Mouse (Mus musculus) testis, postnatal 14 days (tissue): ENCODE data around the gene Gm20696.

Experiments used
- DNase-seq: peaks from one replicate; pipeline ENCODE4 v3.0.0; 2021; ENCODE audit warnings: low spot score

Gm20696 gene

DNA sequence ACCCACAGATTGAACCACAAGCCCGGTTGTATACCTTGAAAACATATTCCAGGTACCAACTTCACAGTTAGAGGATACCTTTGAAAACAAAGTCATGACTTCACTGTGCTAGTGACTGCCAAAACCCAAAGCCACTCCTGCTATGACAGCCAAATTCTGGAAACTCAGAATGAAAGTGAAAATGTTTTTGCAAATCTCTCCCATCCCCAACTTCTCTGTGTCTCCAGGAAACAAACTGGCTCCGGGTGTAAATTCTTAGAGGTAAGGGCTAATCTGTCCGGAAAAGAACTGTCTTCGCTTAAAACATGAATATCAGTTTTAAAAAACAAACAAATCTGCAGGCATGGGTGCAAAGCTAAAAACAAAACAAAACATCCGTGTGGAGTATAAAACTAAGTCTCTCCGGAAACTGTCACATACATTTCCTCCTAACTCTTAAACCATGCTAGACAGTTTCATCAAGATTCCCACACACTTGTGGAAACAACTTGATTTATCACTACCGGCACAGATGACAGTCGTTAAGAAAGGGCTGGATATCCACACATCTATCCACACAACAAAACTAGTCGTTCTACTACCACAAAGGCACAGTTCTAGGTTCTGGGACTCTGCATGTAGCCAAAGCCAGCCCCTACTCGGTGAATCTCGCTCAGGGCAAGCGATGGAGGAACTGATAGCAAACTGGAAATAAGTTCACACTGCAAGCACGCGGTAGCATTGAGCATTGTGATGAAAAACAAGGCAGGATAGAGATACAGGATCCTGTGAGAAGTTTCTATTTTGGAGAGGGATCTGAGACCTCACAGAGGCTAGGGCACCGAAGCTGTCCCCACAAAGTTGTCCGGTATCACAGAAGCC lies 910 bp downstream of the Gm20696 start:
- no peak for DNase-seq

DNA sequence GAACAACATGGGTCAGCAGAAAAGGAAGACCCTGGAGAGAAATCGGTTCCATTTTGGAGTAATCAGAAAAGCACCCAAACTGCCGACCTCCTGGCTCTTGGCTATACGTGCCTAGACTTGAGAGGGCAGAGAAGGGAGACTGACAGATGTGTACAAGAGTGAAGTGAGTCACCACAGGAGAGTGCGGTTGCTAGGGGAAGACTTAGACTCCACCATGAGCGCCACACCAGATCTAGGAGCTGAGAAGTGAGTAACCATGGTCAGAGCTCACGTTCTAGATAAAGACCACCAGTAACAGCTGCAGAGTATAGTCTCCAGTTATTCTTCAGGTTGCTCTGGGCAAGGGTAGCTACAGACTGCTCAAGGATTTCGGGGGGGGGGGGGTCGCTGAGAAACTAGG lies 3.4 kb downstream of the Gm20696 start:
- DNase-seq: no peak

DNA sequence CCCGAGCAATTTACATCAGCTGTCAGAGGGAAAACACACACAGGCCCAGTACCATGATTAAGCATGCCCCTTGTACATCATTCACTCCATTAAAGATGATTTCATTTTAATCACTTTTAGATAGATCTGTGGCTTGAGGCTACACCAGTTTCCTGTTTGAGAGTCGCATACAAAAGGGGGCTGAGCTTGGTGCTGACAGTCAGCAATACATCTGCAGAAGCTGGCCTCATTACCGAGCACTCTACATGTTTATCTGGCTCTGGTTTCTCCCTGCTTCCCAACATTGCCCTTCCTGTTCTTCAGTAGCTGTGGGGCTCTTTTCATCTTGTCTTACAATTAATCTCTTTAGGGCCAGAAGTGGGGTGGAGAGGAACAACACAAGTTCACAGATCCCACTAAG lies 6.2 kb downstream of the Gm20696 start:
- DNase-seq: no peak

DNA sequence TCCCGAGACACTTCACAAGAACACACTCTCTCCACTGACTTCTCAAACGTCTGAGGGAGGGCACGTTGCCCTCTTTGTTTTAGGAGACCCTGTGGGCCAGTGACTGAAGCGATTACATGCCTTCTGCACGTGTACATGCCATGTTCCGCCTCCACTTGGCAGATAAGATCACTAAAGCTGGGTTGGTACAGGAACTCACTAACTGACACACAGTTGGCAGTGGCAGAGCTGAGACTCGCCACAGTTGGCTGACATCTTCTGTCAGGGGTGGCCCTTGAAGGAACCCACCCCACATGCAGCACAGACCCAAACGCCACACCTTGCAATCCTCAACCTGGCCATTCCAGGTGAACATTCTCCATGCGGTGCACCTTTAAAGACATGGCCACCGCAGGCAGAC lies 8.0 kb downstream of the Gm20696 start:
- no peak for DNase-seq

DNA sequence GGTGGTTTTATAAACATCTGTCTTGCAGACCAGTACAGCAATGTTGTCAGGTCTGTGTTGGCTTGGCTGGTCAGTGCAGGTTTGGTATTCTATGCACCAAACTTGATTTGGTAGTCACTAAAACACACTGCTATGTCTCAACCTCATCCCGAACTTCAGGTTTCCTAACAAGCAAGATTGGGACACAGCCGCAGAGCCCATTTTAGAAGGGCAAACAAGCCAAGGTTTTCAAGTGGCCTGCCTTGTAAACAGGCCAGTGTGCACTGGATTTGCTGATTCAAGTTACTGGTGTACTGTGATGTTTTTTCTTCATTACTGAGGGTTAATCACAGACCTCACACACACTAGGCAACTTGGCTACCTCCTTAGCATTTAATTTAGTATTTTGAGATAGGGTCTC lies 10.5 kb downstream of the Gm20696 start:
- no peak for DNase-seq

DNA sequence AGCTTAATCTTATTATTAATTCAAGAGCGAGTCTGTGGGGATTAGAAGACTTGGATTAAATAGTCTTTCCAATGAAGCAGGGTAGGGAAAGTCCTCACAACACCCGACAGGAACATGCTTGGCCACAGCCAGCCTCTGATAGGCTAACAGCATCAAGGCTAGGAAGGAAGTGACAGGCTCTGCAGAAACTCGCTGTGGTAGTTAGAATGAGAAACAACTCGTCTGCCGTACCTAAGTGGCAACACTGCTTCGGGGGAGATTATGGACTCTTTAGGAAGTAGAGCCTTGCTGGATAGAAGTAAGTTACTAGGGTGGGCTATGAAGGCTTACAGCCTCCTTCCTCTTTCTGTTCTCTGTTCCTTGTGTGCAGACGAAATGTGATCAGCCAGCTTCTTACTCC lies 11.1 kb downstream of the Gm20696 start:
- no peak for DNase-seq

DNA sequence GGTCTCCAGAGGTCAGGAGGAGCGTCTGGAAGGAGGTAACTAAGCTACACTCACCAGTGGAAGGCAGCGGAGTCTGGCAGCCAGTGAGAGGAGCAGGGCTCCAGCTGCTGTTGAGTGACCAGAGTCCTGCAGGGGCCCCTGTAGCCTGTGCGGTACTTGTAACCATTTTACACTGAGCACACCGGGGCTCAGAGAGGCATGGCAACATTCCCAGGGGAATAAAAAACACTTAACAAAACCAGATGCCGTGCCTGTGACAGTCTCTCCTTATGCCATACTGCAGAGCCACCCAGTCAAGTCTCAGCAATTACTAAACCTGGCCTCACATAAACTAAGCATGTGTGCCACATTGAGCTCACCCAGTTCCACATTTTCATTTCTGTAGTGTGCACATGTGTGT lies 12.3 kb downstream of the Gm20696 start:
- DNase-seq: no peak

DNA sequence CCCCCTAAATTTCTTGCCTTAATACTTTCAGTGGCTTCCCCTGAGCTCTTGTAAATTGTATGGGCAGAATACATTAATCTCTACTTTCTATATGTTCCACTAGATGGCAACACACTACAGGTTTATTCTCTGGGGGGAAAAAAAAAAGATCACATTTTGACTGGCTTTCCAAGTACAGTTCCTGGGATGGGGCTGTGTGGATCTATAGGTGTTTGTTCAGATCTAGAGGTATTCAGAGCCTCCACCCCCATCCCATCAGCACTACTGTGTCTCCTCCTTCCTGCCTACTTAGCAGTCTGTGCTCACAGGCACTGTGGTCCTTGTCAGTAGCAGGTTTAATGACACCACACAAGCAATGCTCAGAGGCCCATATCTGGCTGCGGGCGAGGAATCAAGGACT lies 14.3 kb downstream of the Gm20696 start:
- DNase-seq: no peak

DNA sequence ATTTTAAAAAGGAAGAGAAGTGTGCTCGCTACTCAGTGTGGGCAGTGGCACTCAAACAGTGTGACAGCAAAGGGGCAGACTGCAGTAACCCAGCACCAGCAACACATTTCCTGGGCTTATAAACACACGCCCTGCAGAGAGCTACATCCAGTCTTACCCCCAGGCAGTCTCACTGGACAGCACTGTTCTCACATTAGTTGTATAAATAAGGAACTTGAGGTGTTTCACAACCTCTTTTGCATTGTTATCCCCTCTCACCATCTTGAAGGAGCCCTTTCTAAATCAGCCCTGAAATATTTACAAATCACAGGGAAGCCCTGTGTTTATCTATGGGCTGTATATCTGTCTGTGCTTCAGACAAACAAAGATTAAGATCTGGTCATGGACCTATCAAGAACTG lies 17.3 kb downstream of the Gm20696 start:
- no peak for DNase-seq

DNA sequence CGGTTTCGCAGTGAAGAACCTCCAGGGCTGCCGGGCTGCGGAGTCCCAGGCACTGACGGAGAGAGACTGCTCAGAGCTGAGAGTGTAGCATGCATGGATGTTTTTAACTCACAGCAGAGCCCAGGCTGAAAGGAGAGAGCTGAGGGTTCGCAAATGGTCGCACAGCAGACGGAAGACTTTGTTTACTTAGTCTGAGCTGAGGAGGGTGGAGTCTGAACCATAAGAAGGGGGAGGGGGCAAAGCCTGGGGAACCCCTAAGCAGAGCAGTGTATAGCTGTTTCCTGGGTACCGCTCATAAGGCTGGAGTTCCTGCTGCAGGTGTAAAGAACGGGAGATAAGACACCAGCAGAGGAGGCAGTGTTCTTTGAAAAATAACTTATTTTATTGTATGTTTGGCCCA lies 20.3 kb downstream of the Gm20696 start:
- DNase-seq: no peak

DNA sequence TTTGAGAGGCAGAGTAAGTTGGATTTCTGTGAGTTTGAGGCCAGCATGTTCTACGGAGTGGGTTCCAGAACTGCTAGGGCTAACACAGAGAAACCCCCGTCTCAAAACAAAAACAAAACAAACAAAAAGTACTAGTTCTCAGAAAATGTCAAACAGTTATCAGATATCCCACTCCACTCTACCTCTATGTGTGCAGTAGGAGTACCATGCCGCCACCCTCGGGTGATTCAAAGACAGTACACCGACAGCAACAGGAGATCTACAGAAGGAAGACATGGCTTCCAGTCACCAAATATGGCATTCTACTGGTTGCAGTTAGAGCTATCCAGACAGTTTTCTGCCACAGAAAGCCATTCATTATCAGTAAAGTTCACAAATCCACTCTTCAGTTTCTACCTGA lies 21.7 kb downstream of the Gm20696 start:
- no peak for DNase-seq

DNA sequence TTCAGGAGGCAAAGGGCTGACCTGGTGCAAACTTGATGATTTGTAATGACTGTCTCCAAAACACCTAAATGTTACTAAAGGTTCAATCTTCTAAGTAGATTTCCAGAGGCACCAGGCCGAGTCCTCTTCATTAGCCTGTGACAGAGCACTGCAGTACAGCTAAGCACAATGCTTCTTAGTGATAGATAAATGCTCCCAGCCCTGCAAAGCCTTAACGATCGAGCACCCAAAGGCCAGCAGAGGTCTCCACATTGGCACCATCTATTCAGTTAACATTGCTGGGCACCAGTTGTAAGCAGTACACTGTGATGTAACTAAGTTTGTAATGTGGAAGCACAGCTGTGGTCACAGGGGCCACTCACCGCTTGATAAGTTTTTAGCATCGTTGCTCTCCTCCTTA lies 22.2 kb downstream of the Gm20696 start:
- DNase-seq: no peak

DNA sequence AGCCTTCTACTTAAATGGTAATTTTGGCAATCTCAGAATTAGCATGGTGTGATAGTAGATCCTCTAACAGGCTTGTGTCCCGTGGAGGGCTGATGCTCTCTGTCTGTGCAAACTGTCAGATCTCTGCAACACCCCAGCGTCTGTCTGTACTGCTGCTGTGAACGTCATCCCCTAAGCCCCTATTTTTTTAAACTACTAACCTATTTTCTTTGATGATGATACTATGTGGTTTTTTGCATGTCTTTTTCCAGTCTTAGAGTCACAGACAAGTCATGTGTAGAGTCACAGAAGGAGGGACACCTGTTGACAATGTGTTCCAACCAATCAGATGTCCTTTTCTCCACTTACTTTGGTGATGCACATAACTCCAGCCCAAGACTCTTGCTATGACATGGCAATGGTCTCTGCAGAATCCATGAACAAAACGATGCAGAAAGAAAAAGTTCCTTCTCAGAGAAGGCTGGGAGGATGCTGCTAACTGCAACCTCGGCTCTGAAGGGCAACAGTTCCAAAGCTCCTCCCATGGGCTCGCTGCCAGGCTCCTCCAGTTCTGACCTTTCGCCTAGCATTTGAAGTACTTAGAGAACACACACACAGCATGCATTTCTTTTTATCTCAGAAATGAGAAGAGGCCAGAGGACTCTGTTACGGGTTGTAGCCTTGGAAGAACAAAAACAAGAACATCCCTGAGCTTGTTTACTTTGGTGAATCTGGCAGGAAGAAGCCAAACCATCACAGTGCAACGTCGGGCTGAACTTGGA lies 23.0 kb downstream of the Gm20696 start:
- DNase-seq: peak; percentile 69

DNA sequence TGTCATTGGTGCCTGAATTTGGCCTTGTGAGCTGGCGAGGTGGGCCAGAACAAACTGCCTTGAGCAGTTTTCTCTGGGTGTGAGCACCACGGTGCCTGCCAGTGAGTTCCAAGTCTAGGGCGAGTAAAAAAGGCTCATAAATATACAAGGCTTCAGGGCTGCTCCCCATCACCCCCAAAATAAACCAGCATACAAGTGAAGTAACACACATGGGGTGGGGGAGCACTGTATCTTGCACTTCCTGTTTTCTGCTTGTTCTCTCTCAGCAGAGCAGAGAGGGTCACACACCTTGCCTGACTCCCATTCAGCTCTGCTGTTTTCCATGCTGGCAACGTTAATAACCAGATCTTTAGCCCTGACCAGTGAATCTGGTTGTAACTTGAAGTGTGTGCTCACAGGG lies 29.1 kb downstream of the Gm20696 start:
- no peak for DNase-seq

DNA sequence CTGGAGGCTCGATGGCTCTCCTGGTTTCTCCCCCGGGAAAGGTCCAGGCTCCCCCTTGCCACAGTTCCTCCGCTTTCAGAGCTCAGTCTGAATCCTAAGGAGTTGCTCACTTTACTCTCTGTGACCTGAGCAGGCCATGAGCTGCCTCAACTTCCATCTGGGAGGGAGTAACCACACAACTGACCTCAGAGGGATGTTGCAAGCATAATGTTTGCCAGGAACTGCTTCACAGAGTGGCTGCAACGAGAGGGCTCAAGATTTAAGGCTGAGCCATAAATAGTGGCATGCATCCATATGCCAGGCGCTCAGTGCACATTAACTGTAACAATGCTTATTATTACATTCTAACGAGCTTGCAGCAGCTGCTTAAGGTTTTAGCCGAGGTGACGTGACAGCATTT lies 29.8 kb downstream of the Gm20696 start:
- DNase-seq: no peak

DNA sequence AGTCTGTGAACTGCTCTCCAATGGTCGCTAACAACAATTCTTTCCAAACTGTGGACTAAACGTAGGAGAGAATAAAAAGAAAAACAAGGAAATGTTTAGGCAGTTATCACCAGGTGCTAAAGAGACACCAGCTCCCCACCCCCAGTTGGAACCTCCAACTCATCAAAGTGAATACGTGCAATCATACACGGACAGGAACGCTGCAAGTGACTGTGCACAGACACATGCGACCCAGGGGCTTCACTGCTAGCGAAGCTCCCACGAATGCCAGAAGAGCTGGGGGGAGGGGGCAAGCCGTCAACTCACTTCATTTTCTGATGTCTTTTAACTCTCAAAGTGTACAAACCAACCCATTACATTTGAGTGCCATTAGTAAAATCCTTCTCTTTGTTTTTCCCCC lies 30.5 kb downstream of the Gm20696 start:
- DNase-seq: no peak

DNA sequence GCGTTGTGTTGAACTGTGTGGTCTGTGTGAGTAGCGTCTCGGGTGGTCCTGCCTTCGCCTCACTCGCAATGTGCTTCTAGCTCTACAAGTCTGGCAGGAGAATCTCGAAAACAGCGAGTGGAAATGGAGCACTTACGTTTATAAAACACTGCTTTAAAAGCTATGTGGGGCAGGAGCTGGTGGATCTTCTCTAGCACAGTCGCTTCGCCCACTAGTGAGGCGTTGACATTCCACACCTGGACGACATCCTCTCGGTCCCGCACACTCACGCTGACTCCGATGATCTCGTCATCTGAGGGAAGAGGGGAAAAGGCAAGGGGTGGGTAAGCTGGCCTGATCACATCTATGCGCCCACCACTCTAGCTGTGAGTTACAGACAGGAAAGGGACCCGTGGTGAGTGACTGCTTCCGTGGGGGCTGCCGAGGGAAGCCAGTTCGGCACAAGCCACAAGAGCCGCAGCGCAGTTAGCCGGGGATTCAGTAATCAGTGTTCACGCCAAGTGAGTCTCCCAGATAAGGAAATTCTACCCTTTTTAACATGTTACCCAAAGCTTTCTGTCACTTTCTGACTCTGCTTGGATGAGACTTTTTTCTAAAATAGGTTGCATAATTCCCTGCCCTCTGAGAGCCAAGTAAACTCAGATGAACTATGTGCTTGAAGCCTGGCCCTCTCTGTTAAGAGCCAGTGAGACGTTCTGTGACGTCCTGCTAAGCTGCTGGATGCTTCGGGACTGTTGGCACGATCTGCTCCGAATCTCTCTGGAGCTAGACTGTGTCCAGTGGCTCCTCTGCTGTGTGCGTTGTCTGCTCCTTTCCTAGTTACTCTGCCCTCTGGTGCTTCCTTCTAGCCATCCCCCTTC lies 34.2 kb downstream of the Gm20696 start:
- DNase-seq: no peak

DNA sequence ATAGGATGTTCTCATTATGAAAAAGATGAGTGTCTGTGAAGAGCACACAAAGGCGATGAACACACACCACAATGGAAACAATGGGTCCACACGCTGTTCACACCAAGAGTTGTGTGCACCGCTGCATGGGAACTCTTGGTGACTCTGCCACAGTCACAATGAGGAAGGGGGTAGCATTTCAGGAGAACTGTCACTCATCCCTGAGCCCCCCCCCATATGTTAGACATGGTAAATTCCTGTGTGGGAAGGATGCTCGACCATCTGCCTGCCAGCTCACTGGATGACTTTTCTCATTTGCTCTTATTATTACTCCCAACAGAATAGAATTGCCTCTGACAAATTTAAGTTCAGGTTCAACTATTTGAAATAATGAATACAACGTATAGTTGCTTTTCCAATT lies 35.0 kb downstream of the Gm20696 start:
- no peak for DNase-seq

DNA sequence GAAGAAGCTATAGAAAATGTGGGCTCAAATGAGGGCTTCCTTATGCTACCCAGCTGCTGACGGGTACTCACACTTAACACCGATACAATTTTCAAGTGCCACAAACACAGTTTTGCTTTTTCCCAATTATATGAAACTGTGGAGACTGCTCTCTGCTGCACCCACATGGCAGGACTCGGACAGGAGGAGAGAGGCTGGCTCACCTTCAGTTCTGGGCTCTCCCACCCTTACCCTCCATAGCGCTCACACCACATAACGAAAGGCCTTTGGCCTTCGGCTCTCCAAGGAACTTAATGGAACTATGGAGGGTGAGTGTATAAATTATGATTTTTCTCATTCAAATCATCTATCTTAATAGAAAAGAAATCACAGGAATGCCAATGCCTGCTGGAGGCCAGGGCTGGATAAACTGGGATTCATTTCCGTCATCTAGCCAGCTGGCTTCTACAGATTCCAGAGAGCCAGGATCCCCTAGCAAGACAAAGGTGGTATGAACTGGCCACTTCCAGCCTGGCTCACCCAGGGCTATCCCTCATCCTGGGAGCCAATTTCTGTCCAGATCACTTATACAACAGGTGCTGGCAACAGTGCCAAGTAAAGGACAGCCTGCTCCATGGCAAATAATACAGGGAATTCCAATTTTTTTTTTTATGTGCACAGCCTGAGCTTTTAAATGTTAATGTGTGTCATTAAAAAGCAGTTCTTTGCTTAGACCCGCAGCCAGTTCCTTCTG lies 36.7 kb downstream of the Gm20696 start:
- no peak for DNase-seq

DNA sequence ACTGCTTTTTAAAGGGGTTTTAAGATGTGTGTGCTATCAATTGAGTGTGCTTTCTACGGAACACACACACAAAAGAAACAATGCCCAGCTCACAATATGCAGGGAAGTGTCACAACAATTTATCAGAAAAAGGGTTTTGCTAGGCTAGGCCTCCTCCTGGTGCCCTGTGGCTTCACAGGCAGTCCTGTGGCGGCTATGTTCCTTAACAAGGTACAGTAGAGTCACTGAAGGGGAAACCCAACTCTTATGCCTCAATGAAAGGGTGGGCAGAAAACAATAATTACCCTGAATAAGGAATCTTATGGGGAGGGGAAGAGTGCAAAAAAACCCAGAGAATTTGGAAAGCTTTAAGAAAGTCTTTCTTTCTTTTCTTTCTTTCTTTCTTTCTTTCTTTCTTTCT lies 40.2 kb downstream of the Gm20696 start:
- DNase-seq: no peak

DNA sequence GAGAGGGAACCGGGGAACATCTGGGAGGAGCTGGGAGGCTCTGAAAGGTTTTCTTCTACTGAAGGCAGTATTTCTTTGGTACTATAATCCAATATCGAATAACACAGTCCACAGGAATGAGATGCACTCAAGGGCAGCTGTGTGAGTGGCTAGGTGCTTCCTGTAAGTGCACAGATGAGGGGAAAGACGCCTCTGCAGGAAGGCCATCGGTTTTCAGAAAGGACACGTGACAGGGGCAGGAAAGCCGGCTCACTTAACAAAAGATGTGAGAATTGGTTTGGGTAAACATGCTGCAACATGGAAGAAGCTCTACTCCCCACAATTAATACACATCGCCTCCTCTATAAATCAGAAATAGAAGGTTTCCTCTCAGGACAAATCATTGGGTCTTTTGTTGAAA lies 40.8 kb downstream of the Gm20696 start:
- DNase-seq: no peak

DNA sequence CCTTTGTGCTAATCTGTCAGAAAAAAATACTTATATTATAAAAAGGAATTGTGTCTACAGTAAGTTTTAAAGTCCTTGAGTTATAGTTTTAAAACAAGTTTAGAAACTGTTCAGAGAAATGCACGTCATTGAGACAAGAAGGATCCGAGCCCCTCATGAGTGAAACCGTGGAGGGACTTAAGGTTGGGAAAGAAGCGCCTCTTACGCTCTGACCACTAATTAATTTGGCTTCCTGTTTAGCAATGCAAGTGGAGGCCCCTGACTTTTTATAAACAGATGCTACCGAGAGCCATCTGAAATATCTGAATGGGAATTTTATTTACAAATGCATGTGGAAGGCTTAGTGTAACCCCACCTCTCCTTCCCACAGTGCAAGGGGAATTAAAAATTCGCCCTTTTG lies 41.3 kb downstream of the Gm20696 start:
- DNase-seq: no peak
